ENCODE assay signal across 7 mouse cellular contexts in genomic region chr5:141240441-141240840, GRCm38 (mm10). TPM values are rescaled to one million over a fixed set of nuclear protein-coding genes. Genes with fewer than 3 reads are reported as not detected.
A peak's percentile ranks its signal among the peaks of the same experiment; 100 is the strongest.
DNase-seq lines count a peak whose midpoint lies in the region; ATAC-seq and TF ChIP-seq lines count a peak whose summit lies in the region.

No protein-coding gene starts in this region.

- peak overlapping the region; percentile 81 for H3K4me3 ChIP-seq in testis, adult 2 months (ENCODE audit: control insufficient read depth, low read depth, low read length)
- H3K4me3 ChIP-seq in forebrain, embryonic 15.5 days: peak overlapping the region; percentile 65
- H3K4me3 ChIP-seq in intestine, embryonic 16.5 days (ENCODE audit: low read length): peak overlapping the region; percentile 68
- H3K4me3 ChIP-seq in neural tube, embryonic 14.5 days (ENCODE audit: low read depth, low read length): peak overlapping the region; percentile 65

- no peak for TF ChIP-seq POLR2A in testis, adult 2 months (IDR thresholded peaks at IDR 0.05; ENCODE audit: control insufficient read depth, low read depth, low read length)

- no peak for TF ChIP-seq CTCF in testis, adult 2 months (IDR thresholded peaks at IDR 0.05; ENCODE audit: control insufficient read depth, insufficient read depth, insufficient replicate concordance, low read depth, low read length)

- WGBS in forebrain, embryonic 15.5 days: 0% methylated on average over 10 of the region's 10 CpGs
- under 1% methylated on average over 10 of the region's 10 CpGs for WGBS in intestine, embryonic 16.5 days
- WGBS in neural tube, embryonic 14.5 days: 0% methylated on average over 10 of the region's 10 CpGs

- no peak overlapping the region for H3K27ac ChIP-seq in testis, adult 2 months (ENCODE audit: control insufficient read depth, insufficient read depth, low read depth, low read length)
- H3K27ac ChIP-seq in forebrain, embryonic 15.5 days (replicated peaks): no peak overlapping the region
- no peak overlapping the region for H3K27ac ChIP-seq in intestine, embryonic 16.5 days (ENCODE audit: low read length)
- no peak overlapping the region for H3K27ac ChIP-seq in neural tube, embryonic 14.5 days (ENCODE audit: low read depth, low read length)

- peak overlapping the region; percentile 95 for H3K4me2 ChIP-seq in forebrain, embryonic 15.5 days (replicated peaks)
- peak overlapping the region; percentile 95 for H3K4me2 ChIP-seq in intestine, embryonic 16.5 days (ENCODE audit: low read depth, low read length)
- peak overlapping the region; percentile 97 for H3K4me2 ChIP-seq in neural tube, embryonic 14.5 days (ENCODE audit: low read depth, low read length)

- no peaks in the 10 kb centered on the region for H3K9me3 ChIP-seq in forebrain, embryonic 15.5 days
- H3K9me3 ChIP-seq in intestine, embryonic 16.5 days (ENCODE audit: control insufficient read depth, low read length): no peaks in the 10 kb centered on the region
- H3K9me3 ChIP-seq in neural tube, embryonic 14.5 days (ENCODE audit: control insufficient read depth, low read length): no peaks in the 10 kb centered on the region

- ATAC-seq in forebrain, embryonic 15.5 days (replicated peaks): no peak; the same call in 1 of the 2 replicates
- ATAC-seq in intestine, embryonic 16.5 days: no peak
- ATAC-seq in neural tube, embryonic 14.5 days (ENCODE audit: low read depth): no peak

- no peaks in the 10 kb centered on the region for H3K27me3 ChIP-seq in testis, adult 2 months (ENCODE audit: control insufficient read depth, insufficient read depth, low read length)
- peaks cover 48% of the 10 kb centered on the region for H3K27me3 ChIP-seq in forebrain, embryonic 15.5 days
- peaks cover 17% of the 10 kb centered on the region for H3K27me3 ChIP-seq in intestine, embryonic 16.5 days (replicated peaks; ENCODE audit: control insufficient read depth, insufficient read depth, low read length)
- H3K27me3 ChIP-seq in neural tube, embryonic 14.5 days (ENCODE audit: control insufficient read depth, insufficient read depth, low read length): peaks cover 6% of the 10 kb centered on the region

- H3K9ac ChIP-seq in forebrain, embryonic 15.5 days (replicated peaks): peak overlapping the region; percentile 57
- H3K9ac ChIP-seq in intestine, embryonic 16.5 days (ENCODE audit: low read depth, low read length): peak overlapping the region; percentile 68
- H3K9ac ChIP-seq in neural tube, embryonic 14.5 days (replicated peaks; ENCODE audit: low read depth, low read length): peak overlapping the region; percentile 55; the same call in 1 of the 2 replicates

- no peak for DNase-seq in testis, postnatal 14 days (ENCODE audit: low spot score)
- no peak for DNase-seq in natural killer cell, adult 2 months (ENCODE audit: low spot score in 2 of 2)
- DNase-seq in right cerebral cortex, adult 2 months (ENCODE audit: low spot score in 2 of 2): no peak

- H3K36me3 ChIP-seq in testis, adult 2 months (ENCODE audit: control insufficient read depth, insufficient read depth, low read length): no peaks in the 10 kb centered on the region
- no peaks in the 10 kb centered on the region for H3K36me3 ChIP-seq in forebrain, embryonic 15.5 days
- H3K36me3 ChIP-seq in intestine, embryonic 16.5 days (ENCODE audit: control insufficient read depth, insufficient read depth, low read length): no peaks in the 10 kb centered on the region
- H3K36me3 ChIP-seq in neural tube, embryonic 14.5 days (ENCODE audit: control insufficient read depth, insufficient read depth, low read length): no peaks in the 10 kb centered on the region

- H3K4me1 ChIP-seq in testis, adult 2 months (ENCODE audit: control insufficient read depth, insufficient read depth, low read length): peaks cover 13% of the 10 kb centered on the region
- peaks cover 28% of the 10 kb centered on the region for H3K4me1 ChIP-seq in forebrain, embryonic 15.5 days
- peaks cover 18% of the 10 kb centered on the region for H3K4me1 ChIP-seq in intestine, embryonic 16.5 days (ENCODE audit: control insufficient read depth, insufficient read depth, low read length)
- H3K4me1 ChIP-seq in neural tube, embryonic 14.5 days (ENCODE audit: control insufficient read depth, insufficient read depth, low read length): peaks cover 23% of the 10 kb centered on the region

RNA-seq across cellular contexts. Expression of gene Sdk1, which starts 0.8 kb away (rescaled TPM):
- polyA plus RNA-seq in testis, adult 2 months (2012; rRNA removed): 3.5 and 4.0 TPM in 2 replicates
- polyA plus RNA-seq in forebrain, embryonic 15.5 days (2015; fragmentation: Nextera tagmentation; extraction: Ambion mirVana): 1.5 TPM in 2 replicates
- polyA plus RNA-seq in intestine, embryonic 16.5 days (2015; fragmentation: Nextera tagmentation; extraction: Ambion mirVana): 1.7 and 2.0 TPM in 2 replicates
- 3.1 and 3.4 TPM in 2 replicates for polyA plus RNA-seq in neural tube, embryonic 14.5 days (2014; fragmentation: Nextera tagmentation; extraction: Ambion mirVana)
